Mouse (Mus musculus): Measurements from ENCODE around the gene Sppl2b. TPM values are rescaled to one million over a fixed set of nuclear protein-coding genes. Genes with fewer than 3 reads are reported as not detected.

Gene Sppl2b
- total and polyA plus RNA-seq, 2 experiments = 6.5 to 40.1 TPM

DNA sequence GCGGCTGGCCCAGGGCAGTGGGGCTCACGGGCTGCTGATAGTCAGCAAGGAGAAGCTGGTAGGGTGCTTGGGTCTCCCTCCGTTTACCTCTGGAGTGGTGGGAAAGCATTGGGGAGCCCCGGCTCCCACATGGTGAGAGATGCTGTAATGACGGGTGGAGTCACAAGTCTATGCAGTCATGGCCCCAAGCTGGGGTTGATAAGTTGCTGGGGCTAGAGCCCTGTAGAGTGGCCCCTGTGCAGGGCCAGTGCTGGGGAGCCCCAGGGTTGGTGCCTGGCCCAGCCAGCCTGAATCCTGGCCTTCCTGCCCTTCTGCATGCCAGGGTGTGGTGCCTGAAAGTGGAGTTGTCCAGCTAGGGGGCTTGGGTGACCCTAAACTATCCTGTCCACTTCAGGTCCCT is 7.2 kb downstream of the Sppl2b start:
- no peaks in the 10 kb centered on the region for H3K4me1 ChIP-seq (ENCODE audit: control insufficient read depth, insufficient read depth, low read length)
- WGBS = 94% methylated on average over 5 of the region's 5 CpGs
- peaks cover 10% of the 10 kb centered on the region for H3K79me2 ChIP-seq (ENCODE audit: control insufficient read depth, insufficient read depth, low read length)
- H3K27me3 ChIP-seq (ENCODE audit: control insufficient read depth, insufficient read depth, low read length) = no peaks in the 10 kb centered on the region
- no peak overlapping the region for H3K27ac ChIP-seq (replicated peaks; ENCODE audit: insufficient read depth, low read depth, low read length)
- H3K36me3 ChIP-seq (ENCODE audit: control insufficient read depth, insufficient read depth, low read length) = no peaks in the 10 kb centered on the region
- no peak overlapping the region for H3K4me3 ChIP-seq (ENCODE audit: insufficient read depth, low read depth, low read length)
- TF ChIP-seq POLR2A (IDR thresholded peaks at IDR 0.05; ENCODE audit: extremely low read depth, insufficient read depth, low read length) = no peak
- no peak for TF ChIP-seq CTCF (IDR thresholded peaks at IDR 0.05; ENCODE audit: low read depth, low read length)
- DNase-seq (ENCODE audit: extremely low read depth, low read depth, low spot score) = no peak
- H3K9ac ChIP-seq (ENCODE audit: low read depth, low read length) = no peak overlapping the region

DNA sequence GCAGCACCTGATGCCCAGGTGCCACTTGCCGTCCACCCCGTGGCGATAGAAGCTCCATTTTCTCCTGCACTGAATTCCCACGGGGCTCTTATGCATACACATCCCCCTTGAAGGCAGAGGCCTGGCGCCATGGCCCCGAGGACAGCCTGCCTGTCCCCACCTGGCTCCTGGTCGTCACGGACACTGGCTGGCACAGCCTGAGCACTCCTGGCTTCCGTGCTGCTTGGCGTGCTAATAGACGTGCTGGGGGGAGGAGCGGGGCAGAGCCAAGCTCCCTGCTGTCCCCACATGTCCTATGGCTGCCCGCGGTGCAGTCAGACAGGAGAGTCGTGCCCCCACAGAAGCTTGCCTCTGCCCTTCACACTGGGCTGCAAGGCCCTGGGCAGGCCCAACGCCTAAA is 9.4 kb downstream of the Sppl2b start:
- no peak overlapping the region for H3K9ac ChIP-seq (ENCODE audit: low read depth, low read length)
- H3K79me2 ChIP-seq (ENCODE audit: control insufficient read depth, insufficient read depth, low read length) = no peaks in the 10 kb centered on the region
- 83% methylated on average over 16 of the region's 16 CpGs for WGBS
- H3K4me3 ChIP-seq (ENCODE audit: insufficient read depth, low read depth, low read length) = no peak overlapping the region
- H3K36me3 ChIP-seq (ENCODE audit: control insufficient read depth, insufficient read depth, low read length) = no peaks in the 10 kb centered on the region
- no peak for DNase-seq (ENCODE audit: extremely low read depth, low read depth, low spot score)
- TF ChIP-seq CTCF (IDR thresholded peaks at IDR 0.05; ENCODE audit: low read depth, low read length) (no peak), POLR2A (IDR thresholded peaks at IDR 0.05; ENCODE audit: extremely low read depth, insufficient read depth, low read length) (no peak)
- no peaks in the 10 kb centered on the region for H3K27me3 ChIP-seq (ENCODE audit: control insufficient read depth, insufficient read depth, low read length)
- H3K4me1 ChIP-seq (ENCODE audit: control insufficient read depth, insufficient read depth, low read length) = no peaks in the 10 kb centered on the region
- H3K27ac ChIP-seq (replicated peaks; ENCODE audit: insufficient read depth, low read depth, low read length) = no peak overlapping the region

DNA sequence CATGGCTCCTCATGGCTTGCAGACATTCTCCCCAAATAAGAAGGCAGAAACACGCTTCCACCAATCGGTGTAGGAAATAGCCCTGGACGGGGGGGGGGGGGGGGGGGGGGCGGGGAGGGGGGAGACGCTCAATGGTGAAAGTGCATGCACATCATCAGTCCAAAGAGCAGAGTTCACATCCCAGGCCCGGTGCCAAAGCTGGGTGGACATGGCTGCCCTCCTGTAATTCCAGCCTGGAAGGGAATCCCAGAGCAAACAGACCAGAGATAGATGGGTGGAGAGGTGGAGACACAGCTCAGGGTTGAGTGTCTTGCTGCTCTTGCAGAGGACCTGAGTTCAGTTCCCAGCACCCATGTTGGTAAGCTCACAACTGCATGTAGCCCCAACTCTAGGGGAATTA is 15.9 kb downstream of the Sppl2b start:
- Histone ChIP-seq H3K79me2 (ENCODE audit: control insufficient read depth, insufficient read depth, low read length) (no peaks in the 10 kb centered on the region), H3K27ac (replicated peaks; ENCODE audit: insufficient read depth, low read depth, low read length) (peak overlapping the region; percentile 14; the same call in 1 of the 2 replicates), H3K9ac (ENCODE audit: low read depth, low read length) (0 out of 2 replicates have a peak overlapping the region, but pooled peaks have one; percentile 4), H3K4me1 (ENCODE audit: control insufficient read depth, insufficient read depth, low read length) (peaks cover 5% of the 10 kb centered on the region), H3K27me3 (ENCODE audit: control insufficient read depth, insufficient read depth, low read length) (no peaks in the 10 kb centered on the region), H3K4me3 (ENCODE audit: insufficient read depth, low read depth, low read length) (no peak overlapping the region), H3K36me3 (ENCODE audit: control insufficient read depth, insufficient read depth, low read length) (no peaks in the 10 kb centered on the region)
- DNase-seq (ENCODE audit: extremely low read depth, low read depth, low spot score) = peak; percentile 92
- TF ChIP-seq CTCF (IDR thresholded peaks at IDR 0.05; ENCODE audit: low read depth, low read length) = no peak
- no peak for TF ChIP-seq POLR2A (IDR thresholded peaks at IDR 0.05; ENCODE audit: extremely low read depth, insufficient read depth, low read length)
- WGBS = 5% methylated on average over 4 of the region's 6 CpGs

DNA sequence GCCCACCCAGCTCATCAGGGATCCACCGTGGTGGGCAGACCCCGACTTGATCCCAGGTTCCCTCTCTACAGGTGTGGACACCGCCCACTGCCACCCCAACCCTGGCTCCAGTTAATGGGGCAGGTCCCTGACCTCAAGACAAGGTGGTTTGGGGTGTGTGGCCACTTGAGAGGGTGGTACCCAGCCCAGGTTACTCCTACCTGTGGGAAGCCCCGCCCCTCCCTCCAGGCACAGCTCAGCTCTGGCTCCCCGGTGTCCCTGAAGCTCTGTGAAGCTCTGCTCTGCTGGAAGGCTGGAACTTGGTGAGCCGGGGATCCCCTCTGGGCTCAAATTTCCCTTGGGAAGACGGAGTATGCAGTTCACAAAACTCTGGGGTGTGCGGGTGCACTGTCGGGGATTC is 16.5 kb downstream of the Sppl2b start, which contains the start of gene Tmprss9:
Gene Tmprss9, plus strand, starts transcription at position 268 of the 400 bp plus-strand sequence.
- DNase-seq (ENCODE audit: extremely low read depth, low read depth, low spot score) = no peak
- no peak within 1 kb of the TSS for H3K4me3 ChIP-seq (ENCODE audit: insufficient read depth, low read depth, low read length)
- H3K79me2 ChIP-seq (ENCODE audit: control insufficient read depth, insufficient read depth, low read length) = no peaks in the 10 kb centered on the region
- 44% methylated on average over 9 of the region's 9 CpGs for WGBS
- TF ChIP-seq POLR2A (IDR thresholded peaks at IDR 0.05; ENCODE audit: extremely low read depth, insufficient read depth, low read length) (no peak), CTCF (IDR thresholded peaks at IDR 0.05; ENCODE audit: low read depth, low read length) (no peak)
- H3K4me1 ChIP-seq (ENCODE audit: control insufficient read depth, insufficient read depth, low read length) = peaks cover 5% of the 10 kb centered on the region
- peak within 1 kb of the TSS; percentile 14; the same call in 1 of the 2 replicates for H3K27ac ChIP-seq (replicated peaks; ENCODE audit: insufficient read depth, low read depth, low read length)
- no peaks in the 10 kb centered on the region for H3K27me3 ChIP-seq (ENCODE audit: control insufficient read depth, insufficient read depth, low read length)
- H3K9ac ChIP-seq (ENCODE audit: low read depth, low read length) = 0 out of 2 replicates have a peak within 1 kb of the TSS, but pooled peaks have one; percentile 4
- H3K36me3 ChIP-seq (ENCODE audit: control insufficient read depth, insufficient read depth, low read length) = no peaks in the 10 kb centered on the region

DNA sequence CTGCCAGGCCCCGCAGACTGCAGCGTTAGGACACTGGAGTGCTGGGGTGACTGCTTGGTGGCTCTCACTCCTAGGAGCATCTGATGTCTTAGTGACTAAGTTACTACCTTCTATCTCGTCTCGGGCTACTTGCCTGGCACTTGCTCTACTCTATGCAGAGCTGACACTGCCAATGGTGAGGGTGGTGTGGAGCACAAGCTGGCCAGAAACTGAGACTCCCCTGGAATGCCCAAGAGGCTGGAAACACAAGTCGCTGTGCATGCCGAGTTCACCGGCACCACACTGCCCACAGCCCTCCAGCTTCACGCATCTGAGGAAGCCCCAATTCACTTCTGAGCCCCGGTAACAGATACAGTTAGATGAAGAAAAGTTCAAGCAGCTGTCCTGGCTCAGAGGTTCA is 19.0 kb downstream of the Sppl2b start:
- TF ChIP-seq POLR2A (IDR thresholded peaks at IDR 0.05; ENCODE audit: extremely low read depth, insufficient read depth, low read length) (no peak), CTCF (IDR thresholded peaks at IDR 0.05; ENCODE audit: low read depth, low read length) (no peak)
- no peak for DNase-seq (ENCODE audit: extremely low read depth, low read depth, low spot score)
- H3K9ac ChIP-seq (ENCODE audit: low read depth, low read length) = no peak overlapping the region
- no peaks in the 10 kb centered on the region for H3K27me3 ChIP-seq (ENCODE audit: control insufficient read depth, insufficient read depth, low read length)
- H3K27ac ChIP-seq (replicated peaks; ENCODE audit: insufficient read depth, low read depth, low read length) = no peak overlapping the region
- peaks cover 5% of the 10 kb centered on the region for H3K4me1 ChIP-seq (ENCODE audit: control insufficient read depth, insufficient read depth, low read length)
- H3K36me3 ChIP-seq (ENCODE audit: control insufficient read depth, insufficient read depth, low read length) = no peaks in the 10 kb centered on the region
- 86% methylated on average over 9 of the region's 9 CpGs for WGBS
- H3K4me3 ChIP-seq (ENCODE audit: insufficient read depth, low read depth, low read length) = no peak overlapping the region
- no peaks in the 10 kb centered on the region for H3K79me2 ChIP-seq (ENCODE audit: control insufficient read depth, insufficient read depth, low read length)

DNA sequence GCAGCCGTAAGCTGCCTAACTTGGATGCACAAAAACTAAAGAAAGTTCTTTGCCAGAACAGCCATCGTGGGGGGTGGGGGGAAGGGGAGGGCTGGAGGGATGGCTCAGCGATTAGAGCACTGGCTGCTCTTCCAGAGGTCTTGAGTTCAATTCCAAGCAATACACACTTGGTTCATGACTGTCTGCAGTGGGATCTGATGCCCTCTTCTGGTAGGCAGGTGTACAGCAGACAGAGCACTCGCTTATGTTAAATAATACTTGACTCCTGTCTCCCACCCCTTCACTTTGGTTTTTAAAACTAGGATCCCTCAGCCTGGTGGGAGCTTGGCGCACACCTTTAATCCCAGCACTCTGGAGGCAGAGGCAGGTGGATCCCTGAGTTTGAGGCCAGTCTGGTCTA is 21.0 kb downstream of the Sppl2b start:
- Histone ChIP-seq H3K36me3 (ENCODE audit: control insufficient read depth, insufficient read depth, low read length) (no peaks in the 10 kb centered on the region), H3K4me1 (ENCODE audit: control insufficient read depth, insufficient read depth, low read length) (no peaks in the 10 kb centered on the region), H3K9ac (ENCODE audit: low read depth, low read length) (no peak overlapping the region), H3K4me3 (ENCODE audit: insufficient read depth, low read depth, low read length) (no peak overlapping the region), H3K27ac (replicated peaks; ENCODE audit: insufficient read depth, low read depth, low read length) (no peak overlapping the region), H3K27me3 (ENCODE audit: control insufficient read depth, insufficient read depth, low read length) (no peaks in the 10 kb centered on the region), H3K79me2 (ENCODE audit: control insufficient read depth, insufficient read depth, low read length) (no peaks in the 10 kb centered on the region)
- TF ChIP-seq CTCF (IDR thresholded peaks at IDR 0.05; ENCODE audit: low read depth, low read length) = peak; percentile 74
- TF ChIP-seq POLR2A (IDR thresholded peaks at IDR 0.05; ENCODE audit: extremely low read depth, insufficient read depth, low read length) = no peak
- DNase-seq (ENCODE audit: extremely low read depth, low read depth, low spot score) = peak; percentile 53
- 25% methylated on average over 5 of the region's 5 CpGs for WGBS
